Mouse (Mus musculus) midbrain, embryonic 14.5 days (tissue): Measurements from ENCODE around the gene Snai1. TPM values are rescaled to one million over a fixed set of nuclear protein-coding genes. Genes with fewer than 3 reads are reported as not detected.

ENCODE experiments used
- polyA plus RNA-seq: library from polyadenylated mRNA; unstranded; fragments of >200 nt; fragmentation: Nextera tagmentation; extraction: Ambion mirVana; gene quantifications from 2 replicates; pipeline ENCODE4 v1.2.1, GENCODE M21; 2014

Gene Snai1
- polyA plus RNA-seq, 1 experiment from 2014 or later = 4.4 TPM

Other genes with a start within 250 kb of the Snai1 start
- 16.2 and 20.4 TPM in 2 replicates for gene B4galt5, start 189.0 kb upstream of the Snai1 start, polyA plus RNA-seq
- gene Slc9a8, start 116.5 kb upstream of the Snai1 start, polyA plus RNA-seq = 15.5 and 19.2 TPM in 2 replicates
- 127 and 146 TPM in 2 replicates for gene Rnf114, start 45.5 kb upstream of the Snai1 start, polyA plus RNA-seq
- gene Spata2, start 45.3 kb upstream of the Snai1 start, polyA plus RNA-seq = 27.4 and 29.9 TPM in 2 replicates
- 286 and 299 TPM in 2 replicates for gene Ube2v1, start 93.9 kb downstream of the Snai1 start, polyA plus RNA-seq
- 8.0 and 11.5 TPM in 2 replicates for gene Gm20431, start 123.3 kb downstream of the Snai1 start, polyA plus RNA-seq
- gene Cebpb, start 150.7 kb downstream of the Snai1 start, polyA plus RNA-seq = 1.4 TPM in 2 replicates
- gene Tmem189, start 151.6 kb downstream of the Snai1 start, polyA plus RNA-seq = 28.8 and 29.9 TPM in 2 replicates